Mouse (Mus musculus) embryonic fibroblast, embryonic 13.5 days (primary cell): ENCODE measurements around the gene G0s2.

Experiments
- CTCF ChIP-seq: IDR thresholded peaks from 2 replicates; pipeline ENCODE4 v1.5.1; 2011; ENCODE audit warnings: mild to moderate bottlenecking, control low read depth, low read length, moderate library complexity, borderline replicate concordance; ENCODE audit not compliant: insufficient read depth
- POLR2A ChIP-seq: IDR thresholded peaks from 2 replicates; pipeline ENCODE4 v1.6.1; 2011; ENCODE audit warnings: low read depth, mild to moderate bottlenecking, control low read depth, low read length, moderate library complexity

GRCm38 (mm10) chr1:193301216-193302092 is 28.4 kb upstream of the G0s2 start:
- TF ChIP-seq CTCF: no peak
- no peak for TF ChIP-seq POLR2A
